Mouse (Mus musculus): ENCODE data around the gene Slc17a1.

Gene Slc17a1

DNA sequence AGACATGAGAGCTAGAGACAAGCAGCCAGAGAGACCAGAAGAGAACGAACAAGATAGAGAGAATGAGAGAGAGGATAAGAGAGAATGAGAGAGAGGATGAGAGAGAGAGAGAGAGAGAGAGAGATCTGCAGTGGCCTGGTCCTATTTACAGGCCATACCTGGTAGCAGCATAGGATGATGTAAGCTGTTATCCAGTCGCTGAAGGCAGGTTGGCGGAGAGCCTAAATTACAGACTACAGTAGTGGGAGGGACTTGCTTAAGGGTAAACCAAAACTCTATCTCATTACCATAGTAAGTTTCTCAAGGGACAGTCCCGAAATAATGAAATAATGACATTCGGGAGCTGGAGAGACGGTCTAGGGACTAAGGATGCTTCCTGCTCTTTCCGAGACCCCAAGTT is at the start of gene Slc17a1:
Gene Slc17a1, plus strand, starts transcription at position 346 of the 400 bp plus-strand sequence.
- DNase-seq, result no peak

DNA sequence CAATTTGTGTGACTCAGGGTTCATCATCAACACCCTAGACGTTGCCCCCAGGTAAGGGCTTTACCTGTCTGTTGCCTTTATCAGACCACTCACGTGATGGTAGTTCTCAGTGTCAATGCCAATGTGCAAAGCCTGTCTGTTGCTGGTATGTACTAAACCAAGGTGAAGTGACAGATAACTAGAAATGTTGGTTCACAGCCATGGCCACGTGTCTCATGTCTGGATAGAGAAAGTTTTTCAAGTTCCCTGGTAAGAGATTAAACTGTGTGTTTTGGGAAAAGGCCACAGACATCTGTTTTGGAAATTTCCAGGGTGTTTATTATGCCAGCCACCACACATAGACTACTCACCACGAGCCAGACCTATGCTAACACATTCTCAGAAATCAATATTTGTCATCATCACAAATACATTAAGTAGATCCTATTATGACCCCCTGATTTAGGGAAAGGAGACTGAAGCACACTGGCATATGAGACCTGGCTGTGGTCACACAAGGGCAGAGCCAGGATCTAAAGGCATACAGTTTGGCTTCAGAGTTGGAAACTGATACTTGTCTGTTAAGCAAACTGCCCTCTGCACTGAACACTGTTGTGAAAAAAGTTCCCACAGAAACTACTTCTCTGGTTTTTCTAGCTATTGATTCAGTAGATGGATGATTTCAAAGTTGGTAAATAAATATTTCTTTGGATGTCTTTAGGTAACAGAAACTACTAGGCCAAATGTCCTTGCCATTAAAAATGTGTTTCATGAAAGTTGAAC is 47.2 kb upstream of the Slc17a1 start:
- DNase-seq, result no peak

DNA sequence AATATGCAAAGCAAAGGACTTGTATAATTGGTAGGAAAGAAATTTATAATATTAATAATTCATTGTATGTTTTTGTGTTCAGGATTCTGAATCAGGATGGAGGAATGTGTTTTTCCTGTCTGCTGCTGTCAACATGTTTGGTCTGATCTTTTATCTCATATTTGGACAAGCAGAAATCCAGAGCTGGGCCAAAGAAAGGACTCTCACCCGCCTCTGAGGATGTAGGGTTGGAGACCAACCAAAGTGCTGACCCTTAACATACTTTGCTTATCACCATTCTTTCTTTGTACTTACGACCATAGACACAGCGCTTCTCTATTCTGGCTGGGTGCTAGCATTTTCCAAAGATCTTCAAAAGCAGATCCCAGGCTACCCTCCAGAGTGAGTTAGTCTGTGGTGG is 45.3 kb upstream of the Slc17a1 start:
- DNase-seq, result no peak

DNA sequence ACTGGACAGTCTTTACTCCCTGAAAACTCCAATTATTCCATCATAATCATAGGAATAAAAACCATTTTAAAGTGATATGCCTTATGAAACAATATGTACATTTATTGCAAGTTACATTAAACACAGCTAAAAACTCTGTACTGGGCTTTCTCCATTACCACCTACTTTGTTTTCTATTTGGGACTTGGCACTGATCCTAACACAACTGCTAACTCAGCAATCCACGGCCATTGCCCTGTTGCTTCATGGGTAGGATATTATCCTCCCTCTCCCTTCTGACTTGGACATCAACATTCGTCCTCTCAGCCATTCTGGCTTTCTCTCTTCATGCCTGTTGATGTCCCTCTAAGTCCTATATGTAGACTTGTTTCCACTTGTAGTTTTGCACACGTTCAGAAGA is 40.9 kb upstream of the Slc17a1 start:
- DNase-seq, result no peak

DNA sequence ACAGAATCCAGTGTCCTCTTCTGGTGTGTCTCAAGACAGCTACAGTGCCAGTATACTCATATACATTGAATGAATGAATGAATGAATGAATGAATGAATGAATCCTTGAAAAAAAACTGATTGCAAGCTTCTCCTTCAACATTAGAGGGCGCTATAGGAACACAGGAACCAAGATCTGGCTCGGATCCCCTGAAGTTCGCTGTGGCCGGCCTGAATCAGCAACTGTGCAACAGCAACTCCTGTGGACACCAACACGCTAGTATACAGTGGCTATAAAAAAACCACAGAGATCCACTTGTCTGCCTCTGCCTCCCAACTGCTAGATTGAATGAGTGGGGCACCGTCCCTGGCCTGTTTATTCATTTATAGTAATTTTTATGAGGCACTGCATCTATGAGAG is 34.5 kb upstream of the Slc17a1 start:
- no peak for DNase-seq

DNA sequence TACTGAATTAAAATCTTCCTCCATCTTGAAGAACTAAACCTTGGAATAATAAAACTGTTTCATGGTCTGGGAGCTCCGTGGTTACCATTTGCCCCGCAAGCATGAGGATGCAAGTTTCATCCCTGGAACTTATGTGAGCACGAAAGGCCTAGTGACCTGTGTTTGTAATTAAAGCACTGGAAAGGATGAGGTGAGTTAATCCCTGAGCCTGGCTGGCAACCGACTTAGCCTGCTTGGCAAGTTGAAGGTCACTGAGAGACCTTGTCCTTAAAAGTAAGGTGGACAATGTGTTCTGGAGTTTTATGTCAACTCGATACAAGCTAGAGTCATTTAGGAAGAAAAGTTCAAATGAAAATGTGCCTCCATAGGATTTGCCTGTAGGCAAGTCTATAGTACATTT is 32.7 kb upstream of the Slc17a1 start:
- DNase-seq, result no peak

DNA sequence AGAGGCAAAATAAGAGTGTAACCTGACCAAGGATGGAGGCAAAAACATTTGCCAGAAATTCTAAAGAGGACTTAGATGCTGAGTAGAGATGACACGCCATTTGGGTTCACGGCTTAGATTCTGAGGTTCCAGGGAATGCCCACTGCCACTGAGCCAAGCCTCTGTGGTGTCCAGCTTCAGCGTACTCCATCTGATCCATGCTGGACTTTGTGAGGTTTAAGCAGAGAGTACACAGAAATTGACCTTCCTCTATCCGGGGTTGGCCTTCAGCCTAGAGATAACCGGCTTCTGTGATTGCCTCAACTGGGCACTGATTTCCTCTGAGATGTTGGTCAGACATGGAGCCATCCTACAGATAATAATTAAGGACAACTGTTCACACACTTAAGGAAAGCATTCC is 30.9 kb upstream of the Slc17a1 start:
- no peak for DNase-seq

DNA sequence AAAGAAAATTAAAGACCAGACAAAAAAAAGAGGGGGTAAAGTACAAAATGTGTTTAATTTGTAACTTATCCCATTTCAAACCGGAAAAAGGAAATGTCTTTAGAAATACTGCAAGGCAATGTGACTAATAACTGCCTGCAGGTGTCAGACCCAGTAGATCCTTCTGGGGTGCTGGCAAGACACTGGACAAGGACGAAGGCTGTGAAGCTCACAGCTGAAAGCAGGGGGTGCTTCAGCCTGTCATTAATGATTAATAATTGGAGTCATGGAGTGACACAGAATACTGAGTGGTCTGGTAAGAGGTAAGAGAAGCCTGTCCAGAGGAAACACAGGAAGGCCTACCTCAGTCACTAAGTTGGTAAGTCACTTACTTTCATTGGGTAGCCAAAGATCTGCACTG is 28.2 kb upstream of the Slc17a1 start, which contains the start of gene Slc17a3:
Gene Slc17a3, plus strand, starts transcription at position 127 of the 400 bp plus-strand sequence.
- DNase-seq, result no peak

DNA sequence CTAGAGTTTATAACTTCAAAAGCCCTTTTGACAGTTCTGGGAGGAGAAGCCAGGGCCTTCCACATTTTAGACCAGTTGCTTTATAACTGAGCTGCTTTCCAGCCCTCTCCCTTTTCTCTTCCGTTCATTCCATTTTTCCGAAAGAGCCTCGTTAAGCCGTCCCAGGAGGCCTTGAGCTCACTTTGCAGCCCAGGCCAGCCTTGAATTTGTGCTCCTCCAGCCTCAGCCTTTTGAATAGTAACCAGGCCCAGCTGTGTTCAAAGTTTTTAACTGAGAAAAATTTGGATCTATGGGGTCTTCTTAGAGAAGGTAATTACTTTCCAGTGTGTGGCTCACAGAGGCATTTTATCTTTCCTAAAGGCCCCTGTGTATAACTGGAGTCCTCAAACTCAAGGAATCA is 21.7 kb upstream of the Slc17a1 start:
- no peak for DNase-seq

DNA sequence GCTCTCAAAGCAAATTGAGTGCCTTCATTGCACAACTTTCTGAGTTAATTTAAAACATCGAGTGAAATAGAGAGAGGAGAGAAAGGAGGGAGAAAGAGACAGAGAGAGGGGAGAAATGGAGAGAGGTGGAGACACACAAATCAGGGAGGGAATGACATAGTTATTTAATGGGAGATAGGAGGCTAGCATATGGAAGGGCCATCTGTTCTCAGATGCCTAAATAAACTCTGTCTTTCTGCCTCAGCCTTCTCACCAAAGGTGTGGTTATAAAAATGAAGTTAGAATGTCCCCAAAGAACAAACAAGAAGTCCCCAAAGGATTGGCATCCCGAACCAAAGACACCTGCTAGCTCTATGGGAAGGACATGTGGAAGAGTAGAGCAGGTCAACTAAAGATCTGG is 18.3 kb upstream of the Slc17a1 start:
- DNase-seq, result no peak

DNA sequence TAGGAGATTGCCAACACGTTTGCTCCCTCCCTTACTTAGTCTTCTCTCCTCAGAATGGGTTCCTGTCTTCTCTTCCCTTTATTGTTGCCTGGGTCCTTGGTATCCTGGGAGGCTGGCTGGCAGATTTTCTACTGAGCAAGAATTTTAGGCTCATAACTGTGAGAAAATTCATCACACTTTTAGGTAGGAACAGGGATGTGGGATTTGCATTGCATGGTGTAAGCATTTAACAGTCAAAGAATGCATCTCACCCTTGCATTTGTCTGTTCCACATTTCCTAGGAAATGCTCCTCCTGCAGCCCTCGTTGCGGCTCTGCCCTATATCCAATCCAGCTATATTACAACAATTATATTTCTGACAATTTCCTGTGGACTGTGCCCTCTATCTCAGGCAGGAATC is 11.1 kb upstream of the Slc17a1 start:
- DNase-seq, result no peak

DNA sequence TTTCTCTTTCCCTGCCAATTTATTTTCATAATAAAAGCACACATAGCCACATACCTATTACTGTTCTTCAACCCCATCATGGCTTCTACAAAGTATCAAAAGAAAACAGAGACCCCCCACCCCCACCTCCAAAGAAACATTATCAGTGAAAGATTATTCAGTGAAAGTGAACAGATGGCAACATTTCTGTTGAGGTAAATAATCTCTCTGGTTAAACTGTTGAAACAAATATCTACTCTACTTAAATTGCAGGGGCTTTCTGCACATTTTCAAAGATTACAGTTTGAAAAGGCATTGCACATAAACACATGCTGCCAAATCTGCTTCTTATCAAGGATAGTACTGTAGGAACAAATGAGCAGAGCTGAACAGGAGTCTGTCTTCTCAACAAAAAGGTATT is 5.7 kb upstream of the Slc17a1 start:
- no peak for DNase-seq

DNA sequence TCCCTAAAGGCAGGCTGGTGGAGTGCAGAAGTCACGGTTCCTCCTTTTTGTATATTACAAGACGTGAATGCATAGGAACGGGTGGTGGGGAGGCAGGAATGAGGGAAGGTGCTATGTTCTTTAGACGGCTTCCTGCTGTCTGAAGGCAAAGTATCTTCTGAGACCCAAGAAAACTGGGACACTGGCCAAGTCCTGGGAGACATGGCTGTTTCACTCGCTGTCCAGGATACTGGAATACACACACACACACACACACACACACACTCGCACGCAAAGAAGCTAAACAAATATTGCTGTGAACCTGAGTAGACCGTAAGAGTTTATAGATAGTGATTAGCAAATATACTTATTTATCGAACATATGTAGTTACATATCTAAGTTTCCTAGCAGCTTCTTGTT is 2.8 kb upstream of the Slc17a1 start:
- no peak for DNase-seq

DNA sequence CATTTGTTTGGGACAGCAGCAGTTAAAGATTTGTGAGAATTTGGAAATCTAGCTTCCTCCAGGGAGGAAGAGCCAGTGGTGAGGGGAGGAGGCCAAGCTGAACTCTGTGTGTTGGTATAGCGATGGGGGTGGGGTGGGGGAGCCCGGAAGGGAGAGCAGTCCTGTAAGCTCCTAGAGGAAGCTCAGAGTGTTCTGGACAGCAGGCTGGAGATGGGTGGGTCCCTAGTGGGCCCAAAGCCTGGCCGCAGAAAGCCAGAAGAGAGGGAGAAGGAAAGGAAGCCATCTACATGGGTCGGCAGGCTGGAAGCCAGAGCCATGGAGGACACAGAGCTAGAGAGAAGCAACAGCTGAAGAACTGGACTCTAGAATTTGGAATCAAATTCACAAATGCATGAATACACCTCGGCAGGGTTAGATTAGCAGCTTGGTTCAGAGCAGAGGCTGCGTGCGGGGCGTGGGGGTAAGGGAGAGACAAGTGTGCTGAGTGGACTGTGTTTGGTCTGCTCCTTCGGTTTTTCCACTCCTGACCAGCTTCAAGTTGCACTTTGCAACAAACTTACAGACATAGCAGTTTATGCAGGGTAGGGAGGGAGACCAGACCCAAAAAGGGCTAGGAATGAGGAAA is 1.4 kb upstream of the Slc17a1 start:
- no peak for DNase-seq

DNA sequence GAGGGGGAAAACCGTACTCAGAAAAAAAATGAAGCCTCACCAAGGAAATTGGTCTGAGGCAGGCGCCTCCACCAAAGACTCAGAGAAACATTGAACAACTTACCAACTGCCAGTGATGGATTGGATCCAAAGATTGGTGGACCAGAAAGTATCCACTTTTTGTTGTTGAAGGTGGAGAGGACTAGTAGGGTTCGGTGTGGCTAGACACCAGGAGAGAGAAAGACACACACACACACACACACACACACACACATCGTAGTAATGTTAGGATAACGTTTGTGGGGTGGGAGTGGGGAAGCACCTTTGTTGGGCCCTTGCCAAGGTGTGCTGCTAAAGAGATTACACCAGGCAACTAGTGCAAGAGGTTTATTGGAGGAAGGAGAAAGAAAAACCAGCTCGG is 550 bp upstream of the Slc17a1 start:
- DNase-seq, result no peak

DNA sequence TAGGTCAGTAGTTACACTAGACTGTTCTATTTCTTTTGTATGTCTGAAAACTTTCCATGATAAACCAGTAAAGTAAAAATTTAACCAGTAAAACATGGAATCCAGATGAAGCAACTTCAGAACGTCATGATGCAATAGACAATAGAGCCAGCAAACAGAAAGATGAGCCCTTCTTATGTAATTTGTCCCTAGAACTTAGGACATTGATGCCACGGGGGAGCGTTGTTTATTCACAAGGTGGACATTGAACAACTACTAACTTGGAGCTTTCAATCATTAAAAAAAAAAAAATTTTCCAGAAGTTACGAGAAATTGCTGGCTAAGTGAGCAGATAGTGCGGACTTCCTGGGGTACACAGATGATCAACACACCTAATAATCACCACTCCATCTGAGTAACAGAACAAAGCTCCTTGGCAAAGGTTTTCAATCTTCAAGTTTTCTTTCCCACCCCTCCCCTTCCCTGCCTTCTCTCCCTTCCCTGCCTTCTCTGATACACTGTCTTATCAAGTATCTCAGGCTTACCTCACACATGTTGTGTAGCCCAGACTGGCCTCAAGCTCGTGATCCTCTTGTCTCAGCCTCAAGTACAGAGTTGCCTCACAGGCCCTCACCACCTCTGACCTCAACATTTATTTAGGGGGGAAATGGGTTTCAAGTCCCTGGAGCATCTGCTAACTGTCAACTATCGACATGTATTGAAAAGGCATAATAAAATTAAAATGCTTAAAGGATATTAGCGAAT is 1.4 kb downstream of the Slc17a1 start:
- DNase-seq, result no peak

DNA sequence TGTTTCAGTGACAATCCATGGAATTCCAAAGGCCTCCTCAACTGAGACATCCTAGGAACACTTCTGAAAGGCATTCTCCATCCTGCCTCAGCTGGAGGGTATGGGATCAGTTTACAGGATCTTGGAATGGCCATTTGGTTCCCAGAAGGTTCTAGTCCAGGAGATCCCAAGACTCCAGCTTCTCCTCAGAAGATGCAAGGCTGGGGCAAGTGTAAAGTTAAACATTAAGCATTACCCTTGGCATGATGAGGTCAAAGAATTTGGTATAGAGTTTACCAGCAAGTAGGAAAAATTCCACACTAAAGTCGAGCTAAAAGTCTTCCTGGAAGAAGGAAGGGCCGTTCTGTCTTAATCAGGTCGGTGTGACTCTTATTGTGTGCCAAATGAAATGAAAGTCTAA is 2.4 kb downstream of the Slc17a1 start:
- DNase-seq, result no peak

DNA sequence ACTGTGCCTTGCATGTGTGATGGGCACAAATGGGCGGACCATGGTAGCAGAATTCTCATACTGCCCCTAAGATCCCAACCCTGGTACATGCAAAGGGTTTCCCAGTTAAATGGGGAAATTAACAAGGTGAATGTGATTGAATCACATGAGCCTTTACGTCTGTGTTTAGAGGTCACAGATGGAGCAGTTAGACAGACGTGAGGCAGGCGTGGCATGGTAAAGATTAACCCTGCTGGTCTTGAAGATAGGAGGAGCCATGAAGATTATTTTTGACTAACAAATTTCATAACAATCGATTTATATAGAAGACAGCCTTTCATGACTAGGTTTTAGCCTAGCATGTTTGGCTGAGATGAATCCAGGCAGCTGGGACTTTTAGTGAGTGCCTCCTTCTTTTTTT is 5.6 kb downstream of the Slc17a1 start:
- no peak for DNase-seq

DNA sequence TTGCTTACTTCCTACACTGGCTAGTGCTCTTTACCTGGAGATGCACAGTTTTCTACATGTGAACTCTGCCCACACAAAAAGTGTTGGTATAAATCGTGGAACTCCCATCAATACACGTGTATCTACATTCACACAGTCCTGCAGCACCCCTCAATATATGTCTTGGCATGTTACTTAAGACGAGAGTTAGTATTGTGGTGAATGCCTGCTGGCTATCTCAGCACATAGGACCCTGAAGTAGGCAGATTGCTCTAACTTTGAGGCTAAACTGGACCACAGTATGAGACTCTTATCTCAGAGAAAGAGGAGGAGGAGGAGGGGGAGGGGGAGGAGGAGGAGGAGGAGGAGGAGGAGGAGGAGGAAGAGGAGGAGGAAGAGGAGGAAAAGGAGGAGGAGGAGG is 11.6 kb downstream of the Slc17a1 start:
- no peak for DNase-seq

DNA sequence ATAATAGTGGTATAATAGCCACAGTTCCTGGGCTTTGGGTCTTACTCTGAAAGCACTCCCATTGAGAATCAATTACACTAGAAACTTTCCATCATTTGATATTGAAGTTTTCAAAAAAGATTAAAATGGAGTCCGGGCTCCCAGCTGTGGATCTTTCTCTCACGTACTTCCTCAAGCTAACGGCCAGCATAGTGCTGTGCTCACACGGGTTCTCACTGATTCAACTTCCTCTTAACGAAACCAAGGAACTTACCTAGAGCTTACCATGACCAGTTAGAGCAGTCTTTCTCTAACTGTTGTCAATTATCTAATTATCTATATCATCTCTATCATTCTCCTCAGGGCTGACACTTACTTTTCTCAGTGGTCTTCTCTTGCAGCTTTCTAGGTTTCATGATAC is 12.1 kb downstream of the Slc17a1 start:
- no peak for DNase-seq

DNA sequence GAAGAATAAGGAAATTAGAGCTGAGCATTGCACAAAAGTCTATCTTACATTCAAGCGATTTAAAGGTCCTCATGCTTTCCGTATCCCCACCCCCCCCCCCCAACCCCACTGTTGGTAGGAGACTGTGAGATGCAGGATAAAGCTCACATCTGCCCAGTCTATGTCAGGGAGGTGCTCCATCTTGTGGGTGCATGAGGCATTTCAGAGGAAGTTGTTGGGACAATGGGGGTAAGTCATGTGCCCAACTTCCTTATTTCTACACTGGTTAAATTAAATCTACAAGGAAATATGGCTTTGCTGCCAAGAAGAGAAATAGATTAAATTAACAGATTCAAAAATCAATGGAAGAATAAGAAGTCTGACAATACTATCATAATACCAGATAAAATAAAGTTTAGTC is 18.0 kb downstream of the Slc17a1 start:
- no peak for DNase-seq

DNA sequence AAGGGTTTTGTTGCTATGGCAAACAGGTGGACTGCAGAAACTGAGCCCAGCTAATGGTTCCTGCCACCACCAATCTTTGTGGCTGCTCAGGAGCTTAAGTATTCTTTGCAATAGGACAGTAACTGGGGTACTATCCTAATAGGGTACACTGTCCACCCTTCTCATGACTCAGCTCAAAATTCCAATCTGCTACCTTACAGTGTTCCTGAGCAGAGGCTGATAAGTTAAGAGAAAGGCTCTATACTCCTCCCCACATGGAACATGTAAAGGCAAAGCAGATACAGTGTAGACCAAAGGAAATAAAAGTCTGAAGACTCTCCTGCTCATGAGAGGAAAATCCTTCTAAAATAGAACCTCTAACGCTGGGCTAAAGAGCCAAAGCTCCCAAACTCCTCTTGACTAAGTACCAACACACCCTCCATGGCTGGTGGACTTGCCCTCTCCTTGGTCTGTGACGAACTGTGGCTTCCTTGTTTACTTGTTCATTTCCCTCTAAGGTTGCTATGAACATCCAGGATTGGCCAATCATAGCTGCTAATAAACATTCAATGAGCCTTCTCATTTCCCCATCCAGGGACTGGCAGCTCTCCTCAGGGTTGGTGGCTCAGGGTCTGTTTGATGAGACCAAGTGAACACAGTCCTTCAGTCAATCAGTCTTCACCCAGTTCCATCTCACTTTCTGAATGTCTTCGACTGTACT is 19.6 kb downstream of the Slc17a1 start:
- DNase-seq, result no peak

DNA sequence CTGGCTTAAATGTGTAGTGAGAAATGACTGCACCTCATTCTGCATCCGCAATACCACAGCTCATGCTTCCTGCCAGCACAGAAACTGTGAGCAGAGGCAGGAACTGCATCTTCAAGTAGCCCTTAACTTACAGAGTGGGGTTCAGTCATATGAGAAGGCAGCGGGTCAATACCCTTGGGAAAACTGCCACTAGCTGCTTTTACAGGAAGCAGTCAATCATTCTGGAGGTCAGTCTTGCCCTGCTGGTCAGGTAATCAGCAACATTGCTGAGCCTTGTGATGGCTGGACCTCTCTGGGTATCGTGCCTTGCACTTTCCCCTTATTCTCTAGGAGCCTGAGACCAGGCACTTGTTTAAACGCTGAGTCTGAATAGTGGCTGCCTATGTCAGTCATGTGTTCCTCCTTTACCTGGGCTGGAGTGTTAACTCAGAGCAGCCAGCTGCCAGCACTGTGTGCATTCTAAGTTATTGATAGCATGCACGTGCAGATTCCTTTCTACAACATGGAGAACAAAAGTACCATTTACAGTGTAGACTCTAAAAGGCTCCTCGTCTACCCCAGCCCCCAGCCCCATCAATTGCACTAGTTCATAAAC is 21.6 kb downstream of the Slc17a1 start:
- DNase-seq, result no peak

Data from cerebellum, adult 9-11 months (tissue).